Mouse (Mus musculus) induced T-regulatory cell, adult 2 months (primary cell): ENCODE measurements at regions not wholly inside any gene's neighbourhood (a gene's known extent, or its start where the extent isn't known, plus 50 kb on each side); places are given as distances from the start of the nearest gene placed in this dataset.
A peak's percentile ranks its signal among the peaks of the same experiment; 100 is the strongest.

Experiments
- DNase-seq: peaks from one replicate; pipeline ENCODE4 v3.0.0-alpha.2; 2012; ENCODE audit warnings: low read depth

DNA sequence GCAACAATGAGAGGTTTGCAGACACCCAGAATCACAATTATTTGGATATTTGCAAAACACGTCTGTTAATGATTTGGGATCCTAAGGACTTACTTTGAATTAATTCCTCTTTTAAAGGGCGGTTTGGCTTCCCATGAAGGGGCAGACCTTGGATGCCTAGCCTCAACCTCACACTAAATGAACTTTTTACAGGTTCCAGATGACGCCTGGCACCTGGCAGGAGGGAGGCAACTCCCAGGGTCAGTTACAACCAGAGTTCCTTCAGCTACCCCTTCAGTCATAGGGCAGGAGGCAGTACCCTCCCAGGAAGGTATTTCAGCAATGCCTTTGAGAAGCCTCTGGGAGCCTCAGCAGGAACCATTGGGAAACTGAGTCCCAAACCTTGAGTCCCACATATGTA, 57.9 kb upstream of the Stx18 start:
- no peak for DNase-seq

DNA sequence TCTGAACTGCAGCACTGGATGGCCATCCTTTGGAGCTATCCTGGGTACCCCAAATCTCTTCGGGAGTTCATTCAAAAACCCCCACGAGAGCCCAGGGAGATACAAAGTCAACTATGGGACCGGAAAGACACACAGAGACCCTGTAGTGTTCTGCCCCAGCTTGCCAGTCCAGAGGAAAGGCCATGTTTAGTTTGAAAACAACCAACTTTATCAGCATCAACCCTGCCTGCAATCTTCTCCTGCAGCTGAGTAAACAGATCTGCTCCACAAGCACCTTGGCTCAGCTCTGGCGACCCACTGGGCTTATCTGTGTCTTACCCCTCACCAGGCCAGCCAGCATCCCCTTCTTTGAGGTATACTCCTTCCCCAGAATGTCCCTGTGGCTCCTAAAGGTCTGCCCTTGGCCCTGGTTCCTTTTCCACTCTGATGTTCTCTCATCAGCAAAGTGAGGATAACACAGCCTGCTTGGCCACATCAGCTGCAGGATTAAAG, 61.6 kb upstream of the Stx18 start:
- DNase-seq: no peak

DNA sequence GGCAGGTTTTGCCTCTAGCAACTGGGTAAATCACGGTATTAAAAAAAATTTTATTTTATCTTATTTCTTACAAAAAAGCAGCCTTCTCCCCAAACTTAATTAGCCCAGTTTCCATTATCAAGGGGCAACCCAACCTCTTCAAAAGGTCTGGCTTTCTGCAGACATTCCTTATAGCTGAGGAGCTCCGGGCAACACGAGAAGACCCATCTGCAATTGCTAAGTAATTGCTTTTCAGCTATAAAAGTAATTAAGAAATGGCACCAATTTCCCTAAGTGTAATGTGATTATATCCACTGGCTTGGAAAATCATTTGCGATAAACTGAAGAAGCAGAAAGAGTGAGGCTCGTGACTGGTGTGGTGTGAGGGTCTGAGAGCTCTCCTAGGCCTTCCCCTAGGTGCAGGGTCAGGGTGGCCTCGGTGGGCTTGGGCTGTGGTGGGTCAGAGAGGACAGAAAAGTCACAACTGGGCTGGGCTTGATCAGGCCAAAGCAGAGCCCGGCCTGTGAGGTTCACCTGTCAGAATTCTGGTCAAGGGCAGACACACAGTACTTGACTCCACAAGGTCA, 65.5 kb upstream of the Stx18 start:
- DNase-seq: no peak

- peak; percentile 1 for DNase-seq
These were observed 66.8 kb upstream of the Stx18 start for GRCm38 (mm10) chr5:37971724-37972123.

DNA sequence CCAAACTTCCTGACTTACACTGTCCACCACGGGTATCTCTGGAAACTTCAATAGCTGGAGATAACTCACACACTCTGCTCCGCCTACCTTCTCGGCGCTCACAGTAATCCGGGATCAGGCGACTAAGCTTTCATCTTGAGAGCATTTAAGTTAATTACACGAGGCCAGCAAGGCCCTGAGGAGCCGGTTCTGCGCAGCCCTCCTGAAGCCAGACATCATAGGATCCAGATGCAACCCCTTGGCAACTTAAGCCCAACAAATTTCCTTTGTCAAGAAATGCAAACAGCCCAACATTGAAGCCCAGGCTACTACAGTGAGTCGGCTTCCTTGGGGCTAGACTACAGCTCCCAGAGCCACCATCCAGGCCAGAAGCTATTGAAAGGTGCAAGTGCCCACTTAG, 69.9 kb upstream of the Stx18 start:
- no peak for DNase-seq

- DNase-seq: no peak
These were observed 70.6 kb upstream of the Stx18 start for GRCm38 (mm10) chr5:37967914-37968375.

DNA sequence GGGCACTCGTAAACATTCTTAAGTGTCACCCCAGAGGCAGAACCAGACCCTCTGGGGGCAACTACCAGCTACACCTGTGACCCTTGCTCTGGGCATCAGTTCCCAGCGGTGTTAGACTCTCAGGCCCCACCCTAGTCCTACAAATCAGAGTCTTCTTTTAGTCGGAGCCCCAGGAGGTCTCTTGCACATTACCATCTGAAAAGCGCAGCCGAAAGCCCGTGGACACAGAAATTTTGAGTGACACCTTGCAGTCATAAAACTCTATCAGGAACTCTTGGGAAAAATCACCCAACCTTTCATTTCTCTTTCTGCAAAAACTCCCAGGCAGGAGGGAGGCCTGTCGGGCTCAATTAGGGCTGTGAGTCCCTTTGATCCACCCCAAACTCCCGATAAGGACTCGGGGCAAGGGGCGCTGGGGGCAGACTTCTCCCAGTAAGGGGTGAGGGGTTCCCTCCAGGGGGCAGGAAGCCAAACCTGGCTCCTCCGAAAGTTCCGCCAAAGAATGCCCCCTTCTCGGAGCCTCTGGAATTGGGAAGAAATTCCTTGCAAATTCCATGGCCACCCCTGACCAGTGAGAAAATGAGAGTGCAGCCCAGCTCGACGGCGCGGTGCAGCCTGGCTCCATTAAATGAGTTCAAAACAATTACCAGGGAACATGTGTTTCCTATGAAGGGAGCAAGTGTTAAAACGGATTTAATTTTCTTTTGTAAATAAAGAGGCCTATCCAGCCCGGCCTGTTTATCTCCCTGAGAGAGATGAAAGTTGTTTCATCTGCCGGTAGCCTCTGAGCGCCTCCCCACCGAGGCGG, 71.2 kb upstream of the Stx18 start:
- DNase-seq: no peak

GRCm38 (mm10) chr5:37963688-37964087, 74.9 kb upstream of the Stx18 start:
- DNase-seq: no peak

DNA sequence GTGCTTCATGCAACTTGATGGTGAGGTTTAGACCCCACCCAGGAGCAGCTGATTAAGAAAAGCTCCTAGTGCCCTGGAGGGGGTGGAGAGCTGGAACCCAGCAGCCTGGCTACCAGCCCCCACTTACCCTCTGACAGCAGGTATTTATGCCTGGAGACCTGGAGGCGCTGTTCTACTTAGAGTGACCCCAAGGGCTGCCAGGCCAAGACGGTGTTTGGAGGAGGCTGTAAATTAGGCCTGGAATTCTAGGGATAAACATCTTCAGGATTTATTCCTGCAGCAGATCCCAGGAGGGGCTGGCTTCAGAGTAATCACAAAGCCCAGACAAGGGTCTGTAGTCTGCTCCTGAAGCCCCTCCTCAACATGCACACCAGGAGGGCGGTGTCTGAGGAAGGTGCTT, 76.0 kb upstream of the Stx18 start:
- no peak for DNase-seq

DNA sequence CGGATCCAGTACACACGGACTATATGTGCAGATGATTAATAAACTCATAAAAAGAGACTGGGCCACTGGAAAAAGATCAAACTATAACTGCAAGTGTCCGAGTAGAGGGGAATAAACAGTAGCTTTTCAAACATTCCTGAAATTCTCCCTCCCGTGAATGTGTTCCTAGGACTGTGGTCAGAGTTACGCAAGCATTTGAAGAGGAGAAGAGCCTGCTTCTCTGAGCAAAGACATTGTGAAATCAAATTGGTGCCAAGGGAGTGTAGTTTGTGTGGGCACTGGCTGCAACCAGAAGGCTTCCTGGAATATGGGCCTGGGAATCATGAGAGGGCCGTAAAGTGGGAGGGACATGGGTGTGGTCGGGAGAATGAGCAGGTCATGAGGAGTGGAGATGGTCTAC, 78.3 kb upstream of the Stx18 start:
- no peak for DNase-seq

GRCm38 (mm10) chr5:37952096-37952495, 86.4 kb upstream of the Stx18 start:
- DNase-seq: peak; percentile 10

DNA sequence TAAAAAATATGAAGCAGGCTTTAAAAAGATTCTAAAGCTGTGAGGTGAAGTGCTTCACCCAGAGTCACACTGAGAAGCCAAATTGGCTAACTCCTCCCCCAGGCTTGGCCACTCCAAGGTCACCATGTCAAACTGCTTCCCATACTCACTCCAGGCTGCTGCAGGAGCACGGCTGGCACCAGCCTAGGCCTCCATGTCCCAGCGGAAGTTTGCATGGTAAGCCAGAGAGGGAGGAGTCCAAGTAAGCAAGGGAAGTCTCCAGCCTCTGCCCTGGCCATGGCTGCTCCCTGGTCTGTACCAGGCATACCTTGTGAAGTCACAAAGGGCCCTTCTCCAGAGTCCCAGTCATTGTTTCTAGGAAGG, 105.8 kb upstream of the Stx18 start:
- DNase-seq: no peak

- no peak for DNase-seq
These were observed 106.3 kb upstream of the Stx18 start for GRCm38 (mm10) chr5:37932086-37932759.

DNA sequence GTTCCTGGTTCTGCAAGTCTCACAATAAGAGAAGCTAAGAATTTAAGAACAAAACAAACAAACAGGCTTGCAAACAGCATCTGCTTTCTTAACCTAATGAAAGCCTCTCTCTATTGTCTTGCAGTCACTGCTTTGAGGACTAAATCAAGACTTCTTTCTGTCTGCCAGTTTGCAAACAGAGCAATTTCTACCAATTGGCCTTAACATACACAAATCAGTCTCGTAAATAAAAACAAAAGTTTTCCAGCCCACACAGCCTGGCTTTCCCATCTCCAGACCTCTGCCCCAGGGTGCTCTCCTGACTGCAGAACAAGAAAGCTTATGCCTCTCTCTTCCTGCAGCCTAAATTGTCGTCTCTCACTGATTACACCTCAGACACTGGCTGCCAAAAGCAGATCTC, 96.1 kb upstream of the Msx1 start:
- no peak for DNase-seq

GRCm38 (mm10) chr5:37919102-37919501, 94.7 kb upstream of the Msx1 start:
- no peak for DNase-seq

DNA sequence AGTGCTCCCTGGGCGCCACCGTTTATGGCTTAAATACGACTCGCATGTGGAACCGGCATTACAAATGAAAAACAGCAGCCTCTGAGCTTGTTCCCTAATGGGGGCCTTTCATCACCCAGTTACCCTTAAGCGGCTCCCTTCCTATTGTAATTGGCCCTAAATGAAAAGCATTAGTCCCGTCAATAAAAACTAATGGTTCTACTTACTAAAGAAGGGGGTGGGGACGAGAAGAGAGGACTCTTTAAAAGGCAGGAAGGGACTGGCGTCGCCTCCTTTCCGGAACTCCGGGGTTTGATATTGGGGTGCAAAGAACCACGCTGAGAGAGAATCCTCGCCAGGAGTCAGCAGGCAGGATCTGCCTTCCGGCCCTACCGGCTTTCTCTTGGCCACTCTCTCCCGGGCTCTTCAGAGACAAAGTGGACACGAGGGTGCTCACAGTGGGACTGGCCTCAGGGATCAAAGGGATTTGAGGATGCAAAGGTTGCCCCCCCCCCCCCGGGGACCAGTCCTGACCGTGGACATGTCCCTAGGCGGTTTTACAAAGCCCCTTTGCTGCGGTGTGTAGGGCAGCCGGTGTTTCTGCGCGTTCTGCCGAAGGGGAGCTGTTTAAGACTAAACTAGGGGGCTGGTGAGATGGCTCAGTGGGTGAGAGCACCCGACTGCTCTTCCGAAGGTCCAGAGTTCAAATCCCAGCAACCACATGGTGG, 93.8 kb upstream of the Msx1 start:
- DNase-seq: no peak

DNA sequence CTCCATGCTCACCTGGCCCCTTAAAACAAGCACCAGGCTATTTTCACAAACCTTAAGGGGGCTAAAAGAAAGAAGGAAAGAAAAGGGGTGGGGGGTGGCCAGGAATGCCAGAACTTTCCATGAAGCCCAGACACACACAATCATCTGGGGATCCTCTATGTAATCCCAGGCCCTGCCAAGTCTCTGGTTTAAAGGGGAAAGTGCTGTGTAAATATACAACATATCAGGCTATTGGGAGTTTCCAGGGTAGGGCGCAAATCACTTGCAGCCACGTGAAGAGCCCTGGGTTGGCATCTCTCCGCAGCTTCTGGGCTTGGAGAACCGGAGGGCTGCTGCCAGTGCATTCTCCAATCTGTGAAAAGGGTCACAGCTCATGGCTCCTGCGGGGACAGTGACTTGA, 92.8 kb upstream of the Msx1 start:
- DNase-seq: no peak

- no peak for DNase-seq
These were observed 80.4 kb upstream of the Msx1 start for GRCm38 (mm10) chr5:37904683-37905352.

GRCm38 (mm10) chr5:37903861-37904260, 79.5 kb upstream of the Msx1 start:
- no peak for DNase-seq

- DNase-seq: no peak
These were observed 78.4 kb upstream of the Msx1 start for GRCm38 (mm10) chr5:37902741-37903140.

DNA sequence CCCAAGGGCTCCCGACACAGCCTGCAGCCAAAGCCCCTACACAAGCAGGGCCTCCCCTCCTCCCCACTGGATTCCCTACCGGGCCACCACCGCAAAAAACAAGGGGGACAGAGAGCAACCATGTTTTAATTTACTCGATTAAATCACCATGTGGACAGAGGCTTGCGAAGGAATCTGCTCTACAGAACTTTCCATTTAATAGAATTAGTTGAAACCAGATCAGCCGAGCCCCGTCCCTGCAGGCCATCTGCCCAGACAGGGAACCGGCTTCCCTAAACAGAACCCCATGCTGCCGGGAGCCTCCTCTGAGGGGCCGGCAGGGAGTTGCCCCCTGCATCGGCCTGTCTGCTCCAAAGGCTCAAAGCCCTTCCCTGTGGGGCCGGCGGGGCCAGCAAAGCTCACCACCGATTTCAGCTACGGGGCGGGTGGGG, 77.5 kb upstream of the Msx1 start:
- no peak for DNase-seq

GRCm38 (mm10) chr5:37898041-37898615, 73.7 kb upstream of the Msx1 start:
- DNase-seq: no peak
